Comparison of ENCODE assay signal across 9 mouse cellular contexts in the genomic region with DNA sequence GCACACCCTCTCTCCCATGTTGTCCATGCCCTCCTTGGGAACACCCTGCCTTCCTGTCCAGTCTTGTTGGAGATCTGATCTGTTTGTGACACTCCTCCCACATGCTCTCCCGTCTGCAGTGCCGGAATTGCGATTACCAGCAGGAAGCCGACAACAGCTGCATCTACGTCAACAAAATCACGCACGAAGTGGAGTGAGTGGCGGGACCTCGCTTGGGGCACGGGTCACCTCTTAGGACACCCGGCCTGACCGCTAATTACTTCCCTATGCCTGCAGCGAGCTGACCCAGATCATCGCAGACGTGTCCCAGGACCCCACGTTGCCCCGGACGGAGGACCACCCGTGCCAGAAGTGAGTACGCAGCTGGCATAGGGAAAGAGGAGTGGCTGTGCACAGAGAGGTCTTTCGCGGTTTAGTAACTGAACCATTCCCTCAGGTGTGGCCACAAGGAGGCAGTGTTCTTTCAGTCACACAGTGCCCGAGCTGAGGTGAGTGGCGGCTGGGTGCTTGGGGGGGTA. TPM values are rescaled to one million over a fixed set of nuclear protein-coding genes. Genes with fewer than 3 reads are reported as not detected.
DNase-seq lines count a peak whose midpoint lies in the region; ATAC-seq and TF ChIP-seq lines count a peak whose summit lies in the region.
"Had no signal": no experiment of that assay in that cellular context is flagged by ENCODE, and none has a peak within 500 bp of the region (broad histone marks: within the 10 kb centered on the region; RNA-seq: fewer than 3 reads in every experiment).

No protein-coding gene starts in this region.

- peak; percentile 38 for ATAC-seq in erythroblast, adult 5-6 weeks (replicated peaks; ENCODE audit: low FRiP score, poor library complexity, severe bottlenecking)
- no peak for ATAC-seq in inflammation-experienced regulatory T-cells, adult 6 months

- no peak for TF ChIP-seq RAD21 in MEL (IDR thresholded peaks at IDR 0.05; ENCODE audit: low read depth, low read length)

- H3K36me3 ChIP-seq in MEL (ENCODE audit: control insufficient read depth in 1 of 2, insufficient read depth in 2 of 2, low read length in 2 of 2): no peaks in the 10 kb centered on the region

- no peak overlapping the region; the same call in 1 of the 2 replicates for H3K27ac ChIP-seq in MEL (ENCODE audit: control insufficient read depth, low read depth, low read length)
- H3K27ac ChIP-seq in bone marrow macrophage, adult 2 months (ENCODE audit: insufficient read depth, low read depth, low read length): peak overlapping the region; percentile 54

- intact Hi-C loops in heart, postnatal 14 days (cut with DNase I): loop anchor here (5.0 kb wide), 1 partner anchor 50 kb away; a partner anchor contains a TSS

- H3K4me3 ChIP-seq in MEL (ENCODE audit: control insufficient read depth in 1 of 2, insufficient read depth in 1 of 2, low read depth in 2 of 2, low read length in 2 of 2): peak overlapping the region; percentile 59 to 81
- H3K4me3 ChIP-seq in bone marrow macrophage, adult 2 months (ENCODE audit: insufficient read depth, low read length): peak overlapping the region; percentile 71

- H3K9me3 ChIP-seq in MEL (replicated peaks; ENCODE audit: insufficient read depth, low read length): no peaks in the 10 kb centered on the region

- peaks cover 7% of the 10 kb centered on the region for H3K79me2 ChIP-seq in MEL (ENCODE audit: control insufficient read depth, insufficient read depth, low read length, poor library complexity)

- no peak; a peak in 1 of 4 replicates for TF ChIP-seq POLR2A in MEL (IDR thresholded peaks at IDR 0.05; ENCODE audit: control insufficient read depth in 1 of 2, insufficient read depth in 1 of 2, low read depth in 1 of 2, low read length in 2 of 2, poor library complexity in 1 of 2)
- TF ChIP-seq POLR2A in bone marrow macrophage, adult 2 months (IDR thresholded peaks at IDR 0.05; ENCODE audit: borderline replicate concordance, low read depth, low read length): no peak

- DNase-seq in MEL (ENCODE audit: low read depth, low spot score): peak; percentile 41
- DNase-seq in heart, postnatal 14 days: peak; percentile 46 to 70
- peak; percentile 45 for DNase-seq in layer of hippocampus, adult 9-11 months
- DNase-seq in lung, postnatal 4 days: peak; percentile 71 to 76
- DNase-seq in right cerebral cortex, postnatal 14 days: peak; percentile 68

- H3K9ac ChIP-seq in MEL (ENCODE audit: control insufficient read depth, low read depth, low read length, poor library complexity, severe bottlenecking): peak overlapping the region; percentile 74

- peak; percentile 5 to 50 (median 26); a peak in 4 of 6 replicates for TF ChIP-seq CTCF in MEL (IDR thresholded peaks at IDR 0.05 in 2 of 3, conservative IDR thresholded peaks at IDR 0.05 in 1 of 3; ENCODE audit: control insufficient read depth in 1 of 3, insufficient read depth in 1 of 3, low read depth in 2 of 3, low read length in 3 of 3, poor library complexity in 1 of 3, severe bottlenecking in 1 of 3)
- TF ChIP-seq CTCF in bone marrow macrophage, adult 2 months (IDR thresholded peaks at IDR 0.05; ENCODE audit: low read depth, low read length): peak; percentile 79

- no peaks in the 10 kb centered on the region for H3K27me3 ChIP-seq in MEL (ENCODE audit: control insufficient read depth in 1 of 2, insufficient read depth in 2 of 2, low read length in 2 of 2)

- TF ChIP-seq EP300 in MEL (IDR thresholded peaks at IDR 0.05; ENCODE audit: low read depth in 1 of 2, low read length in 2 of 2): no peak

- peaks cover 0 to 9% of the 10 kb centered on the region in 2 experiments; a peak in 1 of 4 replicates for H3K4me1 ChIP-seq in MEL (ENCODE audit: control insufficient read depth in 1 of 2, insufficient read depth in 2 of 2, low read length in 2 of 2)
- 0 out of 2 replicates have a peak, but pooled peaks cover 4% of the 10 kb centered on the region for H3K4me1 ChIP-seq in bone marrow macrophage, adult 2 months (ENCODE audit: control insufficient read depth, insufficient read depth, low read length)

TF ChIP-seq in MEL, 35 proteins besides CTCF, POLR2A, EP300 and RAD21:
- TF ChIP-seq POLR2AphosphoS2 (IDR thresholded peaks at IDR 0.05; ENCODE audit: low read length): no peak
- no peak for TF ChIP-seq KAT2A (conservative IDR thresholded peaks at IDR 0.05; ENCODE audit: low read depth, low read length)
- no peak for TF ChIP-seq MEF2A (IDR thresholded peaks at IDR 0.05; ENCODE audit: extremely low read depth, insufficient replicate concordance, low read depth, low read length, poor library complexity, severe bottlenecking)

RNA-seq across cellular contexts. Expression of a gene that starts 0.6 kb away (rescaled TPM):
- 54.8 and 55.0 TPM in 2 replicates for total RNA-seq in MEL (2012; rRNA removed)
- polyA plus RNA-seq in MEL (2012; ENCODE audit: insufficient read depth in 1 of 2, insufficient read length in 2 of 2, low read depth in 1 of 2, low replicate concordance in 2 of 2, missing spikeins in 1 of 2): 10 to 100 TPM in 1 of 2 experiments, not detected in 1; 72.6 TPM
- polyA plus RNA-seq in bone marrow macrophage, adult 2 months (2012; ENCODE audit: insufficient read depth, insufficient read length, missing spikeins): 83.3 and 108 TPM in 2 replicates
- total RNA-seq in erythroblast, adult 5-6 weeks (2015; ENCODE audit: low replicate concordance): 36.4 and 38.6 TPM in 2 replicates
- total RNA-seq in erythroblast, adult 5-6 weeks (2017; ENCODE audit: low replicate concordance): 6.3 and 11.7 TPM in 2 replicates
- total RNA-seq in heart, postnatal 14 days (2021): 10 to 100 TPM; 47.4 to 60.8 TPM
- polyA plus RNA-seq in inflammation-experienced regulatory T-cells, adult 6 months (2017; shearing (Covaris generic)): 100 to 1,000 TPM in 2 of 3 experiments, 10 to 100 TPM in 1; 95.8 to 156 (median 120) TPM

RNA-seq across cellular contexts. Expression of a gene that starts 0.9 kb away (rescaled TPM):
- total RNA-seq in MEL (2012; rRNA removed): 109 and 128 TPM in 2 replicates
- polyA plus RNA-seq in MEL (2012; ENCODE audit: insufficient read depth in 1 of 2, insufficient read length in 2 of 2, low read depth in 1 of 2, low replicate concordance in 2 of 2, missing spikeins in 1 of 2): 100 to 1,000 TPM in 1 of 2 experiments, not detected in 1; 118 TPM
- 47.6 and 50.3 TPM in 2 replicates for polyA plus RNA-seq in bone marrow macrophage, adult 2 months (2012; ENCODE audit: insufficient read depth, insufficient read length, missing spikeins)
- 9.8 and 22.1 TPM in 2 replicates for total RNA-seq in erythroblast, adult 5-6 weeks (2015; ENCODE audit: low replicate concordance)
- 11.0 and 12.6 TPM in 2 replicates for total RNA-seq in erythroblast, adult 5-6 weeks (2017; ENCODE audit: low replicate concordance)
- 10 to 100 TPM; 52.8 to 55.5 TPM for total RNA-seq in heart, postnatal 14 days (2021)
- 10 to 100 TPM; 51.0 to 54.5 (median 54.2) TPM for polyA plus RNA-seq in inflammation-experienced regulatory T-cells, adult 6 months (2017; shearing (Covaris generic))

RNA-seq across cellular contexts. Expression of a gene that starts 2.8 kb away (rescaled TPM):
- total RNA-seq in MEL (2012; rRNA removed): not detected in 2 replicates
- polyA plus RNA-seq in MEL (2012; ENCODE audit: insufficient read depth in 1 of 2, insufficient read length in 2 of 2, low read depth in 1 of 2, low replicate concordance in 2 of 2, missing spikeins in 1 of 2): under 1 TPM in 1 of 2 experiments, not detected in 1; 0.17 TPM
- not detected in 2 replicates for polyA plus RNA-seq in bone marrow macrophage, adult 2 months (2012; ENCODE audit: insufficient read depth, insufficient read length, missing spikeins)
- total RNA-seq in erythroblast, adult 5-6 weeks (2015; ENCODE audit: low replicate concordance): not detected in 2 replicates
- total RNA-seq in erythroblast, adult 5-6 weeks (2017; ENCODE audit: low replicate concordance): not detected in 2 replicates
- total RNA-seq in heart, postnatal 14 days (2021): not detected
- polyA plus RNA-seq in inflammation-experienced regulatory T-cells, adult 6 months (2017; shearing (Covaris generic)): not detected
- total RNA-seq: neutrophil, adult 5-6 weeks had no signal

RNA-seq across cellular contexts. Expression of a gene that starts 34.1 kb away (rescaled TPM):
- total RNA-seq in MEL (2012; rRNA removed): 31.7 and 38.3 TPM in 2 replicates
- polyA plus RNA-seq in MEL (2012; ENCODE audit: insufficient read depth in 1 of 2, insufficient read length in 2 of 2, low read depth in 1 of 2, low replicate concordance in 2 of 2, missing spikeins in 1 of 2): 100 to 1,000 TPM in 1 of 2 experiments, not detected in 1; 354 TPM
- polyA plus RNA-seq in bone marrow macrophage, adult 2 months (2012; ENCODE audit: insufficient read depth, insufficient read length, missing spikeins): 501 and 572 TPM in 2 replicates
- 121 and 178 TPM in 2 replicates for total RNA-seq in erythroblast, adult 5-6 weeks (2015; ENCODE audit: low replicate concordance)
- total RNA-seq in erythroblast, adult 5-6 weeks (2017; ENCODE audit: low replicate concordance): 60.6 and 91.3 TPM in 2 replicates
- 100 to 1,000 TPM; 285 to 301 TPM for total RNA-seq in heart, postnatal 14 days (2021)
- 10 to 100 TPM; 66.6 to 74.8 (median 71.1) TPM for polyA plus RNA-seq in inflammation-experienced regulatory T-cells, adult 6 months (2017; shearing (Covaris generic))

RNA-seq across cellular contexts. Expression of a gene that starts 47.2 kb away (rescaled TPM):
- total RNA-seq in MEL (2012; rRNA removed): 0.42 and 0.73 TPM in 2 replicates
- under 1 TPM in 1 of 2 experiments, not detected in 1; 0.46 TPM for polyA plus RNA-seq in MEL (2012; ENCODE audit: insufficient read depth in 1 of 2, insufficient read length in 2 of 2, low read depth in 1 of 2, low replicate concordance in 2 of 2, missing spikeins in 1 of 2)
- 0.55 and 1.0 TPM in 2 replicates for polyA plus RNA-seq in bone marrow macrophage, adult 2 months (2012; ENCODE audit: insufficient read depth, insufficient read length, missing spikeins)
- total RNA-seq in erythroblast, adult 5-6 weeks (2015; ENCODE audit: low replicate concordance): not detected in 2 replicates
- not detected in 2 replicates for total RNA-seq in erythroblast, adult 5-6 weeks (2017; ENCODE audit: low replicate concordance)
- total RNA-seq in heart, postnatal 14 days (2021): under 1 TPM; 0.22 to 0.43 TPM
- under 1 TPM; 0.26 to 0.70 (median 0.26) TPM for polyA plus RNA-seq in inflammation-experienced regulatory T-cells, adult 6 months (2017; shearing (Covaris generic))
- total RNA-seq: neutrophil, adult 5-6 weeks had no signal
